Mouse (Mus musculus): ENCODE measurements around the gene Msx2. TPM values are rescaled to one million over a fixed set of nuclear protein-coding genes. Genes with fewer than 3 reads are reported as not detected.
A peak's percentile ranks its signal among the peaks of the same experiment; 100 is the strongest.

The Msx2 gene
- 0.09 and 0.44 TPM in 2 replicates for polyA plus RNA-seq (2014; fragmentation: Nextera tagmentation; extraction: Ambion mirVana)

DNA sequence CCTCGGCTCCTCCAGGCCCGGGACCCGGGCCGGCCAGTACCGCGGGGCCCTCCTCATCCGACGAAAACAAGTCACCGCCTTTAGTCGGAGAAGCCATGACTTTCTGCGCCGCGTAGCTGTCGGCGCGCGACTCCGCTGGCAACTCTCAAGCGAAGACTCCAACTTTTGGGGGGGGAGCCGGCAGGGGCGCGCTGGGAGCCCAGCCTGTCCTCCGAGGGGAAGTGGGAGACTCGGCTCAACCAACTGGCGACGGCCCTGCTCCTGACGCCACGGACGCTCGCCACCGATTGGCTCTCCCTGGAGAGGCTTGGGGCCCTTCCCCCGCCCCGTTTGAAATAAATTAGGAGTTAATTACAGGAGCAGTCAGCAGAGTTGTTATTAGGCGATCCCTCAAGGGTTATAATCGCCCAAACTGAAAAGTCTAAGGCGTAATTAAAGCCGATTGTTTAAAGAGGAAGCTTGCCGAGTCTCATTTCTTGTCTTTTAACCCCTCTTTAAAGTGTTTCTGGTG is at the start of gene Msx2:
Gene Msx2 (minus strand): TSS at position 461 of the 511 bp plus-strand sequence.
- peak within 1 kb of the TSS; percentile 68 for H3K4me2 ChIP-seq (ENCODE audit: low read length)
- no peaks in the 10 kb centered on the region for H3K36me3 ChIP-seq (ENCODE audit: control insufficient read depth, insufficient read depth, low read length)
- no peaks in the 10 kb centered on the region for H3K9me3 ChIP-seq (ENCODE audit: control insufficient read depth, low read length)
- peak; percentile 76 for DNase-seq (ENCODE audit: low spot score)
- peaks cover 6% of the 10 kb centered on the region; the same call in 1 of the 2 replicates for H3K4me1 ChIP-seq (replicated peaks; ENCODE audit: control insufficient read depth, insufficient read depth, low read length)
- peak within 1 kb of the TSS; percentile 23; the same call in 1 of the 2 replicates for H3K9ac ChIP-seq (ENCODE audit: low read length)
- WGBS = under 1% methylated on average over 38 of the region's 38 CpGs
- H3K4me3 ChIP-seq (ENCODE audit: low read depth, low read length) = peak within 1 kb of the TSS; percentile 42
- peaks cover 100% of the 10 kb centered on the region for H3K27me3 ChIP-seq (replicated peaks; ENCODE audit: control insufficient read depth, insufficient read depth, low read length)
- peak; percentile 75 for ATAC-seq (replicated peaks; ENCODE audit: low FRiP score, low TSS enrichment, low read depth)
- H3K27ac ChIP-seq (ENCODE audit: low read depth) = no peak within 1 kb of the TSS

DNA sequence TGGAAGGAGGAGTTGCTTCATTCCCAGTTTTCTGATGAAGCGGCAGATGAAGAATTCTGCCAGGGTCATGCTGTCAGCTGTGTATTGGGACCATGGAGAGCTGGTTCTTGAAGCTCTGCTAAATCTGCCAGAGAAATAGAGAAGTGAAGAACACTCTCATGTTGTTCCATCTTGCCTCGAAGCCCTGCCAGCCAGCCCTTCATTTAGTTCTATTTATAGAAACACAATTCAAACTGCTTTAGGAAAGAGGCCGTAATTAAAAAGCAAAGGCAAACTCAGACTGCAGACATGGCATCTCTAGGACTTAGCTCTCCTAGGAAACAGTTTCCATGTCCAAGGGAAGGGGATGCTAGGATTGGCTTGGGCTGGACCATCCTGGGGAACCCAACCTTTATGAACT is 48.6 kb upstream of the Msx2 start:
- Histone ChIP-seq H3K27ac (ENCODE audit: low read depth) (no peak overlapping the region), H3K4me1 (replicated peaks; ENCODE audit: control insufficient read depth, insufficient read depth, low read length) (no peaks in the 10 kb centered on the region), H3K36me3 (ENCODE audit: control insufficient read depth, insufficient read depth, low read length) (no peaks in the 10 kb centered on the region), H3K9ac (ENCODE audit: low read length) (no peak overlapping the region), H3K4me3 (ENCODE audit: low read depth, low read length) (no peak overlapping the region), H3K27me3 (replicated peaks; ENCODE audit: control insufficient read depth, insufficient read depth, low read length) (no peaks in the 10 kb centered on the region), H3K4me2 (ENCODE audit: low read length) (no peak overlapping the region), H3K9me3 (ENCODE audit: control insufficient read depth, low read length) (no peaks in the 10 kb centered on the region)
- ATAC-seq (replicated peaks; ENCODE audit: low FRiP score, low TSS enrichment, low read depth) (no peak), DNase-seq (ENCODE audit: low spot score) (no peak)
- 62% methylated on average over 3 of the region's 3 CpGs for WGBS

DNA sequence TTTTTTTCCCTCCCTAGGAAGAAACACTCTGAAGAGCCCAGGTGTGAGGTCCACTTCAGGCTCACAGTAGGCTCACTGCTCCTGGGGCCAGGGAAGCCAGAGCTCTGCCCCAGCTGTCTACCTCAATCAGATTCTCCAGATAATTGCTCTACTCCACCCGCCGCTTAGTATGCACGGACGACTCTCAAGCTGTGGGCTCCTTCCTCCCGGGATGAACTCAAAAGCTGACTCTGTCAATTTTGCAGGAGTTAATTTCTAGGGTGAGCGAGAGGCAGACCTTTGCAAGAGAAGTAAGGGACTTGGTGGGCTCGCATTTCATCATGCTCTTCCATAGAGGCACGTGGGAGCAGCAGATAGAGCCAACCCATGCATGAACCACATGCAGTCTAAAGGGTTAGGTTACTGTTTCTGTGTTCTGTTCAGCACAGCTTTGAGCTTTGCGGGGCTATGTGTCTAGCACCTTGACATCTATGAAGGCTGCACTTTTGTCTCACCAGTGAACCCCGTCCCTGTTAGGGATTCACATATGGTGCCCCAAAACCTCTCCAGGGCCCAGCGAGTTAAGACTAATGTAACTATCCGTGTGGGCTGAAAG is 47.6 kb upstream of the Msx2 start:
- Histone ChIP-seq H3K9ac (ENCODE audit: low read length) (no peak overlapping the region), H3K9me3 (ENCODE audit: control insufficient read depth, low read length) (no peaks in the 10 kb centered on the region), H3K27me3 (replicated peaks; ENCODE audit: control insufficient read depth, insufficient read depth, low read length) (no peaks in the 10 kb centered on the region), H3K4me1 (replicated peaks; ENCODE audit: control insufficient read depth, insufficient read depth, low read length) (no peaks in the 10 kb centered on the region), H3K4me2 (ENCODE audit: low read length) (no peak overlapping the region), H3K4me3 (ENCODE audit: low read depth, low read length) (no peak overlapping the region), H3K36me3 (ENCODE audit: control insufficient read depth, insufficient read depth, low read length) (no peaks in the 10 kb centered on the region), H3K27ac (ENCODE audit: low read depth) (no peak overlapping the region)
- ATAC-seq (replicated peaks; ENCODE audit: low FRiP score, low TSS enrichment, low read depth) (no peak), DNase-seq (ENCODE audit: low spot score) (no peak)
- 59% methylated on average over 12 of the region's 12 CpGs for WGBS

DNA sequence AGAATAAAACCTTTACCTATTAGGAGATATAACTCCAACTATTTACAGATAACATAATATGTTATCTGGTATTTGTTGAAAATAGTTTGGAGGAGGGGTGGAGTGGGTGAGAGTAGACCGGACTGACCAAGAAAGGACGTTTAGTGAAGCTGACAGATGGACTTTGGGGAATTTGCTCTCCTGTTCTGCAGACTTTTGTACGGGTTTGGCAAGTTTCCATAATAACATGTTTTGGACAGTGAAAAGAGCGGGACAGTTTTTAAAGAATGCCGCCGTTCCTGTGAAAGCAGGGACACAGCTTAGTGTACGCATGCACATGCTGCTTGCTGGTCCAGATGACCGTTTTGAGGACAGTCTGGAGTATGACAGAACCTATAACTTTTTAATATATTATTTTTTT is 46.9 kb upstream of the Msx2 start:
- WGBS = 54% methylated on average over 8 of the region's 8 CpGs
- no peak overlapping the region for H3K27ac ChIP-seq (ENCODE audit: low read depth)
- H3K4me2 ChIP-seq (ENCODE audit: low read length) = no peak overlapping the region
- DNase-seq (ENCODE audit: low spot score) = no peak
- H3K4me3 ChIP-seq (ENCODE audit: low read depth, low read length) = no peak overlapping the region
- H3K9ac ChIP-seq (ENCODE audit: low read length) = no peak overlapping the region
- H3K27me3 ChIP-seq (replicated peaks; ENCODE audit: control insufficient read depth, insufficient read depth, low read length) = no peaks in the 10 kb centered on the region
- no peaks in the 10 kb centered on the region for H3K9me3 ChIP-seq (ENCODE audit: control insufficient read depth, low read length)
- no peak for ATAC-seq (replicated peaks; ENCODE audit: low FRiP score, low TSS enrichment, low read depth)
- H3K4me1 ChIP-seq (replicated peaks; ENCODE audit: control insufficient read depth, insufficient read depth, low read length) = no peaks in the 10 kb centered on the region
- H3K36me3 ChIP-seq (ENCODE audit: control insufficient read depth, insufficient read depth, low read length) = no peaks in the 10 kb centered on the region

DNA sequence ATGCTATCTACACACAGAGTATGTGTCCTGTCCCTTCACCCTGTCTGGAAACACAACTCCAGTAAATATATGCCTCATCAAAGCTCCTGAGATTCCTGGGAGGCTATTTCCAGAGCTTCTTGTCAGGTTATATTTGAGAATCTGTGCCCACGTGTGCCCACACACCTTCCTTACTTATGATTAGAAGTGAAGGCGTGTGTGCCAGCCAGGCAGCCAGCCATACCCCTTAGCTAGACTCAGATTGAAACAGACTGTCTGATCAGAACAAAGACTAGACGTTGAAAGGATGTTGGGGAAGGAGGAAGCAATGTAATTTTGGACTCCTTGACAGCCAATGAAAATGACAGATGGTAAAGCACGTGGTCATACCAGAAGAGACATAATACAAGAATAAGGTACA is 45.4 kb upstream of the Msx2 start:
- ATAC-seq (replicated peaks; ENCODE audit: low FRiP score, low TSS enrichment, low read depth) (no peak), DNase-seq (ENCODE audit: low spot score) (no peak)
- 61% methylated on average over 4 of the region's 4 CpGs for WGBS
- H3K27me3 ChIP-seq (replicated peaks; ENCODE audit: control insufficient read depth, insufficient read depth, low read length) = no peaks in the 10 kb centered on the region
- H3K27ac ChIP-seq (ENCODE audit: low read depth) = no peak overlapping the region
- H3K9ac ChIP-seq (ENCODE audit: low read length) = no peak overlapping the region
- H3K9me3 ChIP-seq (ENCODE audit: control insufficient read depth, low read length) = no peaks in the 10 kb centered on the region
- H3K4me1 ChIP-seq (replicated peaks; ENCODE audit: control insufficient read depth, insufficient read depth, low read length) = no peaks in the 10 kb centered on the region
- H3K4me3 ChIP-seq (ENCODE audit: low read depth, low read length) = no peak overlapping the region
- H3K36me3 ChIP-seq (ENCODE audit: control insufficient read depth, insufficient read depth, low read length) = no peaks in the 10 kb centered on the region
- no peak overlapping the region for H3K4me2 ChIP-seq (ENCODE audit: low read length)

DNA sequence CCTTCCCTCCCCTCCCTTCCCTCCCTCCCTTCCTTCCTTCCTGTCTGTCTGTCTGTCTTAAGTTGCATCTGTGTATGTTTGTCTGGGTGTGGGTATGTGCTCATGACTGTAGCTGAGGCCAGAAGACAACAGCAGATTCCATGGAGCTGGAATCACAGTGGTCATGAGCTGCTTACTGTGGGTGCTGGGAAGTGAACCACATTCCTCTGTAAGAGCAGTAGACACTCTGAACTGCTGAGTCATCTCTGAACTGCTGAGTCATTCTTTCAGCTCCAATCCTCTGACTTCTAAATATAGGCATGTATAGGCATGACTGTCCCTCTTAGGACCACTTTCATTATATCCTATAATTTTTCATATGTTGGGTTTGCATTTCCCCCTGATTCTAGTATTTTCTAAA is 41.7 kb upstream of the Msx2 start:
- Histone ChIP-seq H3K9me3 (ENCODE audit: control insufficient read depth, low read length) (no peaks in the 10 kb centered on the region), H3K4me1 (replicated peaks; ENCODE audit: control insufficient read depth, insufficient read depth, low read length) (no peaks in the 10 kb centered on the region), H3K27ac (ENCODE audit: low read depth) (no peak overlapping the region), H3K36me3 (ENCODE audit: control insufficient read depth, insufficient read depth, low read length) (no peaks in the 10 kb centered on the region), H3K4me3 (ENCODE audit: low read depth, low read length) (no peak overlapping the region), H3K27me3 (replicated peaks; ENCODE audit: control insufficient read depth, insufficient read depth, low read length) (no peaks in the 10 kb centered on the region), H3K4me2 (ENCODE audit: low read length) (no peak overlapping the region), H3K9ac (ENCODE audit: low read length) (no peak overlapping the region)
- DNase-seq (ENCODE audit: low spot score) (no peak), ATAC-seq (replicated peaks; ENCODE audit: low FRiP score, low TSS enrichment, low read depth) (no peak)

DNA sequence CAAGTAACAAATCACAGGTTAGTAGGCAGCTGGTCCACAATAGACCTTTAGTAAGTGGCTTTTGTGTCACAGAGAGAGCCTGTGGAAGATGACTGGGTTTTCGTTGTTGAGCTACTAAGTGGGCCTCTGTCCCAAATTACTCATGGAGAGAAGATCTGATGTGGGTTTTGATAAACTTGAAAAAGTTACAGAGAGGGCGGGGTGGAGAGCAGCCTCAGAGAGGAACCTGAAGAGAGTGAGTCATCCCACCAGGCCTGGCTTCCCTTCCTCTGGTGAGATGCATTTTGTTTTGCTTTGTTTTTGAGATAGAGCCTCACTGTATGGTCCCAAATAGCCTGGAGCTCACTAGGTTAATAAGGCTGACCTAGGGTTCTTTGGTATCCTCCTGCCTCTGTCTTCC is 38.5 kb upstream of the Msx2 start:
- ATAC-seq (replicated peaks; ENCODE audit: low FRiP score, low TSS enrichment, low read depth) = no peak
- Histone ChIP-seq H3K27ac (ENCODE audit: low read depth) (no peak overlapping the region), H3K9ac (ENCODE audit: low read length) (no peak overlapping the region), H3K27me3 (replicated peaks; ENCODE audit: control insufficient read depth, insufficient read depth, low read length) (no peaks in the 10 kb centered on the region), H3K4me3 (ENCODE audit: low read depth, low read length) (no peak overlapping the region), H3K9me3 (ENCODE audit: control insufficient read depth, low read length) (no peaks in the 10 kb centered on the region), H3K36me3 (ENCODE audit: control insufficient read depth, insufficient read depth, low read length) (no peaks in the 10 kb centered on the region), H3K4me2 (ENCODE audit: low read length) (no peak overlapping the region), H3K4me1 (replicated peaks; ENCODE audit: control insufficient read depth, insufficient read depth, low read length) (no peaks in the 10 kb centered on the region)
- DNase-seq (ENCODE audit: low spot score) = no peak
- 81% methylated on average over 2 of the region's 2 CpGs for WGBS

DNA sequence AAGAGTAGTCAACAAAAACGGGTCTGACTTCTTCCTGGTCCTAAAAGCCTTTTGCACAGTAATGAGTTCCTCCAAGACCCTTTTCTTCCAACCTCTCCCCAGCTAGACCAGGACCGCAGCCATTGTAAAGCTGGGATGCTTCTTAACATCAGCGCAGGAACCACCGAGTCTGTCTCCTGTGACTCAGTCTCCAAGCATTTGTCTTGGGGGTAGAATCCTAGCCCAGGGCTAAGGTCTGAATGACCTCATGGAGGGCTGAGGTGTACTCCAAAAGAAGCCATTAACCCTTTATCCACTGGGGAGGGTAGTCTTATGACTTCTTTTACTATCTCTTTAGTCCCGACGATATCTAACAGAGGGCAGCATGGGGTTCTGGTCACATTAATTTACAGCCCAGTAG is 29.5 kb upstream of the Msx2 start:
- WGBS = 47% methylated on average over 6 of the region's 6 CpGs
- ATAC-seq (replicated peaks; ENCODE audit: low FRiP score, low TSS enrichment, low read depth) = no peak
- H3K27me3 ChIP-seq (replicated peaks; ENCODE audit: control insufficient read depth, insufficient read depth, low read length) = no peaks in the 10 kb centered on the region
- H3K36me3 ChIP-seq (ENCODE audit: control insufficient read depth, insufficient read depth, low read length) = no peaks in the 10 kb centered on the region
- no peaks in the 10 kb centered on the region for H3K4me1 ChIP-seq (replicated peaks; ENCODE audit: control insufficient read depth, insufficient read depth, low read length)
- H3K9ac ChIP-seq (ENCODE audit: low read length) = no peak overlapping the region
- H3K27ac ChIP-seq (ENCODE audit: low read depth) = no peak overlapping the region
- no peaks in the 10 kb centered on the region for H3K9me3 ChIP-seq (ENCODE audit: control insufficient read depth, low read length)
- H3K4me2 ChIP-seq (ENCODE audit: low read length) = no peak overlapping the region
- no peak for DNase-seq (ENCODE audit: low spot score)
- H3K4me3 ChIP-seq (ENCODE audit: low read depth, low read length) = no peak overlapping the region

DNA sequence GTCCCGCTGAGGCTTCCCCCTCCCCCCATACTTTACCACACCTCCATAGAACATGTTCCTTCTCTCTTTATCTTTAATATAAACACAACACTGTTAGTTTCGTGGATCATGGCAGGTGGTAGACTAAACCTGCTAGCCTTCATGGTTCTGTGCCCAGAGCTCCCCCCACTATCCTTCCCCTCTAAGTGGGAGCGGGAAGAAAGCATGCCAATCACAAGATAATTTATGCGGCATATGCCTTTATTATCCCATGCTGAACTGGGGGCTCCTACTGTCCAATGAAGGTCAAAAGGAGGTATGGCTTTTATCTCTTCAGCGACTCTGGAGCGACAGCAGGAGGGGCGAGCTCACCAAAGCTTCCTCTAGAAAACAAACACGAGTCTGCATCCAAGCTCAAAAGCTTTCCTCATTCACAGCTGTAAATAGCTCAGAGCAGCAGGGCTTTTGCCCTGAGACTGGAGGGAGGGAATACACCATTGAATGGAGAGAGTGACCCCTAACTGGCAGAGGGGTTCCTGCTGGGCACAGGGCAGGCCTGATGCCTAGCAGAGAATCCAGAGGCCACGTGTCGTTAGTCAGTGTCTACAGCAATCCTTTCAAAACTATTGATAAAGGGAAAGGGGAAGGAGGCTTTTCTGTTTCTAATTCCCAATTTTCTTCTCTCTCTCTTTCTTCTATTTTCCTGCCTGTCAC is 28.8 kb upstream of the Msx2 start:
- DNase-seq (ENCODE audit: low spot score) (no peak), ATAC-seq (replicated peaks; ENCODE audit: low FRiP score, low TSS enrichment, low read depth) (no peak)
- Histone ChIP-seq H3K27ac (ENCODE audit: low read depth) (no peak overlapping the region), H3K4me3 (ENCODE audit: low read depth, low read length) (no peak overlapping the region), H3K36me3 (ENCODE audit: control insufficient read depth, insufficient read depth, low read length) (no peaks in the 10 kb centered on the region), H3K9ac (ENCODE audit: low read length) (no peak overlapping the region), H3K27me3 (replicated peaks; ENCODE audit: control insufficient read depth, insufficient read depth, low read length) (no peaks in the 10 kb centered on the region), H3K4me1 (replicated peaks; ENCODE audit: control insufficient read depth, insufficient read depth, low read length) (no peaks in the 10 kb centered on the region), H3K4me2 (ENCODE audit: low read length) (no peak overlapping the region), H3K9me3 (ENCODE audit: control insufficient read depth, low read length) (no peaks in the 10 kb centered on the region)
- 20% methylated on average over 10 of the region's 10 CpGs for WGBS
